Mouse (Mus musculus) thymus, postnatal 4 days (tissue): ENCODE results near the gene Mib2.
"Not testable (repeated sequence)": the region's sequence is repeated elsewhere in the genome, so short reads cannot be mapped to it uniquely, and the experiment has no call there.

Experiments
- DNase-seq: peaks from one replicate; pipeline ENCODE4 v3.0.0; 2021

The Mib2 gene

DNA sequence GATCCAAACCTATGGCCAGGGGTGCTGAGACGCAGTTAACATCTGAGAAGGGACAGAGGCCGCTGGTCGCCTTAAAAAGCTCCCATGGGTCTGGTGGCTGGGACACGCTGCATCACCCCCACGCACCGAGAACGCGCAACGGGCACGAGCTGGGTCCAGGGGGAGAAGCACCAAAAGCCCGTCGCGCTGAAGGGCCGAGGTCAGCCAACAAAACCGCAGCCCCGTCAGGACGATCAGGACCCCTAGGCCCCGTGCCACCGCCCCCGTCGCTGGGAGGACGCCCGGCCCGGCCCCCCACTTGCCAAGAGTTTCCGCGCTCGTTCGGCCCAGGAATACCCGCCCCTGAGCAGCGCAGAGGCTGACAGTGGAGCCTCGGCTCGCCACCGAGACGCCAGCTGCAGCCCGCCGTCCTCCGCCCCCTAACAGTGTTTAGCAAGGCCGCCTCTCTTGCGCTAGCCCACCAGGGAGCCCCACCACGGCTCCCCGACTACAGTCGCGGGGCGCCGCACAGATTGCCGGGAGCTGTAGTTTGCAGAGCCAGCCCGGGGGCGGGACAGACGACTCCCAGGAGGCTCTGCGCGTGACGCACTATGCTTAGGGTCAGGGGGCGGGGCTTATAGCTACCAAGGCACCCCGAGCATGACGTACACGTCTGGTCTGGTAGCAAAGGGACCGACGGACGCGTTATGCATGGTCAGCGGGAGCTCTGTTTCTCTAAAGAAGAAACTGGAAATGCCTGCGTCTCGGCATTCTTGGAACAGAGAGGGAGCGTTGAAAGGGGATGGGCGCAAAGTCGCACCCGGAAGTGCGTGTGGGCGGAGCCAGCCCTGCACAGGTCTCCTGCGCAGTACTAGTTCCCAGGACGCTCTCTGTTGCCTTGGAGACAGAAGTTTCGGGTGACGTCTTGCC is at the start of gene Mib2:
Gene Mib2 (minus strand): TSS at position 510 of the 909 bp plus-strand sequence.
- peak; percentile 98 for DNase-seq

DNA sequence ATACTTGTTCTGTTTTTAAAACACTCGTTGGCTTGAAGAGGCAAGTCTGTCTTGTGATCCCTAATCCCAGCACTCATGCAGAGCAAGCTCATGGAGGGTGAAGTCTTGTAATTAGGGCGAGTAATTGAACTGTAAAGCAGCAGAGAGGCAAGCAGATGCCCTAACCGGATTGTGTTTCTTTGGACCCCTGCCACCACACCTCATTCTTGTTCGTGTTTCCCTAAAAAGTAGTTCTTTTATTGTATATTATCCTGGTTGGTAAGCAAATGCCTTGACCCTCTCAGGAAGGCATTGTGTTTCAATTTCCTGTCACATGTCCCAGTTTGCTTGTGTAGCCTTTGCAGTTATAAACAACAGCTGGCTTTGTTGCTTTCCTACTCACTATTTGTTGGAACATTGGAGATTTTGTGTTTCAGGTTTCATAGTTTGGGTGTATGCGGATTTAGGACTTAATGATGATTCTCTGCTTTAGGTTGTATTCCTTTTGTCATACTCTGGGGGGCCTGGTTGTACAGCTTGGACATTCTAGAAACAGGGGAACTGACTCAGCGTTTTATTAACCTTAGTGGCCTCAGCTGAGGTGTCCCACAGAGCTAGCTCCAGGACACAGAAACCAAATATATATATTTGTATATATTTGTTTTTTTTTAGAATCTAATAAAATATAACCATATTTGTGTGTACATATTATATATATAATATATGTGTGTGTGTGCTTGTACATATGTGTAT is 41.7 kb upstream of the Mib2 start:
- no peak for DNase-seq

DNA sequence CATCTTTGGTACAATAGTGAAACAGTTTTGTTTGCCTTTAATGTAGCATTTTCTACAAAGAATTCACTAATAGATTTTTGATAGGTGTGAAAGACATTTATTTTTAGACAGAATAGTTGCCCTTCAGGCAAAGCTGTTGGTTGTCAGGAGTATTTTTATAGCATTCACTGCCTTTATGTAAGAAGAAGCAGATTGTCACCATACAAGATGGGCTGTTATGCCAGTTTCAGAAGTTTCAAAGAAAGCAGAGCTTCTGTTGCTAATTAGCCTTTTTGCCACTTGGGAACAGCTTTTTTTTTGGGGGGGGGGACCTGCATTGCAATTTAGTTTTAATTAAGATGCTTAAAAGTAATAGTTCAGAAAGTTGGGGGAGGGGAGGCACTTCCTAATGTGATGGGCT is 40.0 kb upstream of the Mib2 start:
- no peak for DNase-seq

DNA sequence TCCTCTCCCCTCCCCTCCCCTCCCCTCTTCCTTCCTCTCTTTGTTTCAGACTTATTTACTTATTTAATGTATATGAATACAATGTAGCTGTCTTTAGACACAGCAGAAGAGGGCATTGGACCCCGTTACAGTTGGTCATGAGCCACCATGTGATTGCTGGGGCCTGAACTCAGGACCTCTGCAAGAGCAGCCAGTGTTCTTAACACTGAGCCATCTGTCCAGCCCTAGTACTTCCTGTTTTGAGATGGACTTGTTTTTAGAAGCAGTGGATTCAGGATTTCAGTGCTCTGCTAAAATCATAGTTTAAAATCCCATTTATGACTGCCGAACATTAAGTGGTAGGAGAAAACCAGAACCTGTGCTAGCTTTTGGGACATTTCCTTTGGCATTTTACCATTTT is 39.6 kb upstream of the Mib2 start:
- DNase-seq: no peak

DNA sequence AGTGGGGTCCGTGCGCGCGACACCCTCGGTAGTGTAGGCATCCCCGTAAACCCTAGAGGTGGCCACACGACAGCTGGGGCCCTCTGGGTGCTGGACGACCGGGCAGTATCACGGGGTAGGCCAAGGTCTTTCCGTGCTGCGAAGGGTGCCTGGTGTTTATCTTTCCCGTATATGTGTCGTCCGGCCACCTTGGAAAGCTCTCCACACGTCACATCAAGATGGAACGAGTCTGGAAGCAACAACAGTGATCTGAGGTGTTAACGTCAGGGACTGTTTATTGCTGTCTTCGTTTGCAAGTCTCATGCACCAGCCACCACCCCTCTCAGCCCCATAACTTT is 36.6 kb upstream of the Mib2 start:
- no peak for DNase-seq

DNA sequence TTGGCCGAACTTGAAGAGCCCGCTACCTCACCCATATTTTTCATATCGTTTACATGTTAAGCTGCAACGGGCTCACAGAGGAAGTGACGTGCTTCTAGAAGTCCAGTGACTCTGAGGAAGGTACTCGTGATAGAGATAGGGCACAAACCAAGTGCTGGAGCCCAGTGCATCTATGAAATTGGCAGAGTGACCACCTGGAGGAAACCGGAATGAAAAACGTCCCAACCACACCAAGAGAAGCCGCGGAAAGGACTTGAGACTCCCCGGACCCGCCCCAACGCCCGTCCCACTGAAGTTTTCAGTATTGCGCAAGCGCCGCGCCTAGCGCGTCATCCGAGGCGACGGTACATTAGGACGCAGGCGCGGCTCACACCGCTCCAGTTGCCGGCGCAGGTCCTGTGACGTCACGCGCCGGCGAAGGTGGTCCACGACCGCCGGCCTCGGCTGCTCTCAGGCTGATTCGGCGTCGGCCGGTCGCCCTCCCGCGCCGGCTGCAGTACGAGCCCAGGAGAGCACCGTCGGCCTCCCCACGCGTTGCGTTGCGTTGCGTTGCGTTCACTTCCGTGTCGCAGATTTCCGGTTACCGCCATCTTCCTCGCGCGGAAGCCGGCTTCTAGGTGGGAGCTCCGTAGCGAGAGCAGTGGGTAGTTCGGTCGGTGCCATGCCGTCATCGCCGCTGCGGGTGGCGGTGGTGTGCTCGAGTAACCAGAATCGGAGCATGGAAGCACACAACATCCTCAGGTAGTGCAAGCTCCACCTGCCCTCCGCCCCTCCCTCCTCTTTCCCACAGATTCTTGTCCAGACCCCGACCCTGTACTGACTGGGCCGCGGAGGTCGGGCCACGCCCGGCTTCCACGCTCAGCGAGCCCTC is 36.0 kb upstream of the Mib2 start, which contains the start of gene Ssu72:
Gene Ssu72 (plus strand): TSS at position 80 of the 871 bp plus-strand sequence.
- peak; percentile 95 for DNase-seq

DNA sequence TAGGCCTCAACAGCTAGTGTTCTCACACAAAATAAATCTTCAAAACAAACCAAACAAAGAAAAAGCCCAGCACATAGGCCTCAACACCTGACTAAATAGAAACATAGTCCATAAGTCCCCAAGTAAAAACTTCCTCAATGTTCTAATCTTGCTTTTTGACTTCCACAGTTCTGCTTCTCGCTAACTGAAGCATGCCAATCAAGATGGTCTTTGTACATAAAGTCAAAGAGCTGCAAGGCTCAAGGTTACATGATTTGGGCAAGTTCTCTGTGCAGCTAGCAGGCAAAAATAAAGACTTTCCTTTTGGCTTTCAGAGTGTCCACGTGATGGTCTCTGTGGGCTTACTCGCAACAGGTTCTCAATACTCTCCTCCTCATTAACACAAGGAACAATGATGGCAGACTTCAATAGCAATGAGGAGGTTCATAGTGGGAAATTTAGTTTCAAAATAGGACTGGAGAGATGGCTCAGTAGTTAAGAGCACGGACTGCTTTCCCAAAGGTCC is 34.5 kb upstream of the Mib2 start:
- no peak for DNase-seq

DNA sequence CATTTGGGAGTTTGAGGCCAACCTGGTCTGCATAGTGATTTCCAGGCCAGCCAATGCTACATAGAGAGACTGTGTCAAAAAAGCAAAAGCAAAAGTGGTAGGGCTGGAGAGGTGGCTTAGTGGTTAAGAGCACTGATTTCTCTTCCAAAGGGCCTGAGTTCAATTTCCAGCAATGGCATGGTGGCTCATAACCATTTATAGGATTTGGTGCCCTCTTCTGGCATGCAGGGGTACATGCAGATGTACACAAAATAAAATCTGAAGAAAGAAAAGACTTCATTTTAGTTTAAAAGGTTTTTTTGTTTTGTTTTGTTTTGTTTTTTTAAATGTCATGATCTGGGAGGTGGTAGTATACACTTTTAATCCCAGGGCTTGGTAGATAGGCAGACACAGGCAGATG is 31.4 kb upstream of the Mib2 start:
- no peak for DNase-seq

DNA sequence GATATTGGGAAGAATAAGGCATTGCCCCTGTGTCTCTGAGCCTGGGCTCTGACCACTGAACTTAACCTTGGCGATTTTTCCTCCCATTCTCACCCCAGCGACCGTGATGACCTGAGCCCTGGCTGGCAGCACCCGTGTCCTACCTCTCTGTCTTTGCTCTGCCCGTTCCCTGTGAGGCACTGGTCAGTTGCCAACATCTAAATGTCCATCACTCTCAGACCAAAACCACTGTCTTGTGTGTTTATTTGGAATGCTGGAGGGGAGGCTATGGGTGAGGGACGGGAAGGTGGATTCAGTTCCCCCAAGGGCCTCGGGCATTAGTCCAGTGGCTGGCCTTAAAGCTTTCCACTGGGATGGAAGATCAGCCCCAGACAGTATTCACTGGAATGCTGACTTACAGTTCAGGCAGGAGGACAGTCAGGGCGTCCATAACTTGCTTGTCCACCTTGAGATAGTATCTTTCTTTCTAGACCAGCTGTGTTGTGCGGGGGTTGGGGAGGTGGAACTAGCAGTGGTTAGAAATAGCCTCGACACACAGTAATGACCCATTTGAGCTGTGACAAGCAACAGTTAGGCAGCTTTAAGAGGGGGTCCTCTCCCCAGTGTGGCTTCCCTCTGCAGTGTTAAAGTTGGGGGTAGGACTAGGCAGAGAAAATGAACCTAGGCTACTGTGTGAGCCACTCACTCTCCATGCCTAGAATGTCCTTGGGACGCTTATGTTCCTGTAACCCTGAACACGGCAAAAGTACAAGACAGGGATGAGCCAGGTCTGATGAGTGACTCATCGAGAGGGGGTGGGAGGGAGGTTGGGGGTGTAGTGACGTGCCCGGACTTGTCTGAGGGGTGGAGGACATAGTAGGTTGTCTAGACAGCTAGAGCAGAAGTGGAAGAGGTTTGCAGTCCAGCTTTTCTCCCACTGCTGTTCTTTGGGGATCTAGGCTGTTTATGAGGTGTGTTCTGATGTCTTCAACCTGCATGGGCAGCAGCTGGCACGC is 27.6 kb upstream of the Mib2 start:
- no peak for DNase-seq

DNA sequence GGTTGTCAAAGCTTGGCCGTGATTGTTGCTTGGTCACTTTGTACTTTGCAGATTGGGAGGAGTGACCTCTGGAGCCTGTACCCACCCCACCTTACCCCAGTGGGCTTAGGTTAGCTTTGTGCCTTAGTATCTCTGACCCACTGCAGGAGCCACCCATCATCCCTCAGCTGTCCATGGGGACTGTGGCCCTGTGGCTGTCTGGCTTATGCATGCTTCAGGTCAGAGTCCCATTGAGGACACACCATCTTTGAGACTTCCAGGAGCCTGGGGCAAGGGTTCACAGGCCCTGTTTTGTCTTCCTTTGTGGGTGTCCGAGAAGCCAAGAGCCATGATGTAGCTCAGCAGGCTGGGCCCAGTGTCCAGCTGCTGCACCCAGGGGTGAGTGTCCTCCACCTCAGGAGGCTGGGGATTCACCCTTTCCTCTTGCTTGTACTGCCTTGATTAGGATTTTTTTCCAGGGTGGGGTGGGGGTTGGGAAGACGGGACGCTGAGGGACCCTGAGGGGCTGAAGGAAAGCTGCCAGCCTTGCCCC is 26.6 kb upstream of the Mib2 start:
- no peak for DNase-seq

DNA sequence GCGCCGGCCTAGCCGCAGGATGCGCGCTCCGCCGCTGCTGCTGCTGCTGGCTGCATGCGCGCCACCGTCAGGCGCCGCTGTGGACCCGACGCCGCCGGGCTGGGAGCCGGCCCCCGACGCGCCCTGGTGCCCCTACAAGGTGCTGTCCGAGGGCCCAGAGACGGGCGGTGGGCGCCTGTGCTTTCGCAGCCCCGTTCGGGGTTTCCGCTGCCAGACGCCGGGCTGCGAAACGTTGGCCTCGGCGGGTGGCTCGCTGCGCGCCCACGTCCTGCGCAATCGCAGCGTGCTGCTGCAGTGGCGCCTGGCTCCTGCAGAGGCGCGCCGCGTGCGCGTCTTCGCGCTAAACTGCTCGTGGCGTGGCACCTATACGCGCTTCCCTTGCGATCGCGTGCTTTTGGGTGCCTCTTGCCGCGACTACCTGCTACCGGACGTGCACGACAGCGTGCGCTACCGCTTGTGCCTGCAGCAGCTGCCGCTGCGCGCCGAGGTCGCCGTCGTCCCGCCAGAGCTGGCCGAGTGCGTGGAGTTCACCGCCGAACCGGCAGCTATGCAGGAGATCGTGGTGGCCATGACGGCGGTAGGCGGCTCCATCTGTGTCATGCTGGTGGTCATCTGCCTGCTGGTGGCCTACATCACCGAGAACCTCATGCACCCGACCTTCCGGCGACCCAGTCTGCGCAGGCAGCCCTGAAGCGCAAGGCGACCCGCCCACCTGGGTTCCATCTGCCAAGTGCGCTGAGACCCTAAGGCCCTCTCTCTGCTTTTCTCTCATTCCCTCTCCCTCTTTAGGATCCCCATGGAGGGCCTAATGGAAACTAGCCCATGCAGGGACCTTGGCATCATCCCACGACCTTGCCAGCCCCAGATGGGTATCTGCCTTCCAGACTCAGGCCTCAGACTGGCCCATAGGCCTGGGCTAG is 25.7 kb upstream of the Mib2 start:
- peak; percentile 86 for DNase-seq

DNA sequence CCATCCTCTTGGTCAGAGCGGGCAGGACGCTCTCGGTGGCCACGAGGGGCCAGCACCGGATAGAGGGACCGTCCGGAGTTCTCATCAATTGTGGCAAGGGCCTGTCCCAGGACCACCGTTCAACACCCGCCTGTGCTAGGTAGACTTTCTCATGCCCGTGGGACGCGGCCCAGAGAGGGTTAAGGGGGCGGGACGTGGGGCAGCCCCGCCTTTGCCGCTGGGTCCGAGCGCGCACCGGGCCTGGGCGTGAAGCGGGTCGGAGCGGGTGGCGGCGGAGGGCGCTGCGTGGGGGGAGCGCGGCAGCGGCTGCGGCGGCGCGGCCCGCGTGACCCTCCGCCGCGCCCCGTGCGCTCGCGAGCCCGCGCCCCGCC is 25.1 kb upstream of the Mib2 start, which contains the start of gene Fndc10:
Gene Fndc10 (plus strand): TSS at position 232 of the 371 bp plus-strand sequence.
- peak; percentile 80 for DNase-seq

DNA sequence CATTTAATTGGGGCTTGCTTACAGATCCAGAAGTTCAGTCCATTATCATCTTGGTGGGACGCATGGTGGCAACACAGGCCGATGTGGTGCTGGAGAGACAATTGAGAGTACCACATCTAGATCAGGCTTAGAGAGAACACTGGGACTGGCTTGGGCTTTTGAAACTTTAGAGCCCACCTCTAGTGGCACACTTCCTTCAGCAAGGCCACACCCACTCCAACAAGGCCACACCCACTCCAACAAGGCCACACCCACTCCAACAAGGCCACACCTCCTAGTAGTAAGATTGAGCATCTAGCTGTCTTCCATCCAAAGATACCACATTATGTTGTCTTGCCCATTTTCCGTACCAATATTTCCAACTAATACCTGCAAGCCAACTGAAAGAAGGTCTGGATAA is 23.4 kb upstream of the Mib2 start:
- no peak for DNase-seq

DNA sequence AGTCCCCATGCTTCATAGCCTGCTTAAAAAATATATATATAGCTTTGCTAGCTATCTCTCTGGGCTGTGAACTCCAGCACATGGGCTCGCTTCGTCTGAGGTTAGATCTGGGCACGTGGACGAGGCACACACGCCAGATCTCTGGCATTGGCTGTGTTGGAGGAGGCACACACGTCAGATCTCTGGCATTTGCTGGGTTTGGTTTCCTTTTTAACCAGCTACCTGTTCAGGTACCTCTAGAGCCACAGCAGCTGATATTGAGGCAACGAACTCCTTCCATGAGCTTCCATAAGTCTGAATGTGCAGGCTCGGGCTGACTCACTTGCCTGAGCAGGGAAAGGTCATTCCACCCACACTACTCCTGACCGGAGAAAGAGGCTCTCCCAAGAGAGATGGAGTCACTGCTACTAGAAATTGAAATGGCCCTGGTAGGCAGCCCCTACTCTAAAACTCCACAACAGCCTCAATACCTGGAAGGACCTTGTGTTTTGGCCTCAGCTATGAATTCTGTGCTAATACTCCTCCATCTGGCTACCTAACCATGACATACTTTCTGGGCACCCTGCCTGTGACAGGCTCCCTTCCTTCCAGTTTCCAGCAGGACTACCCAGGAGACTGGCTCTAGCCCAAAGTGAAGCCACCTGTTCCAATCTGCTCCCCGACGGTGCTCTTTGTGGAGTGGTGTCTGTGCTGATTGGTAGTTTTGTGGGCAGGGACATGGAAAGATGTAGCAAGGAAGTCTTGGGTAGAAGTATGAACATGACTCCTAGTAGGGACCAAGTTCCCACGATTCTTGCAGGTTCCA is 21.8 kb upstream of the Mib2 start:
- no peak for DNase-seq

DNA sequence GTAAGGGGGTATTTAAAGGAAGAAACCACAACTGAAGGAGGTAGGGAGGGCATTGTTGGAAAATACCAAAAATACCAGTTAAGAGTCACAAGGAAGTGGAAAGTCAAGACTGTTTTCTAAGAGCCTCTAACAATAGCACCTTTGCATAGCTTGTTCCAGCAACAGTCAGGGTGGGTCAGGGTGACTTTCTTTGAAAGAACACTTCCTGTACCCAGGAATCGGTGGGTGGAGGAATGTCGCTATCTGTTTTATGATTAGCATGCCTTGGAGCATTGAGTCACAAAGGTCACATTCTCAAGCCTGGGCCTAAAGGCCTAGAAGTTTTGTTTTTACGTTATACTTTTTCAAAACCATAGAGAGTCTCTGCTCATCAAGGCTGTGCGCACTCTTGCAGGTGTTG is 18.8 kb upstream of the Mib2 start:
- not testable (repeated sequence) for DNase-seq

DNA sequence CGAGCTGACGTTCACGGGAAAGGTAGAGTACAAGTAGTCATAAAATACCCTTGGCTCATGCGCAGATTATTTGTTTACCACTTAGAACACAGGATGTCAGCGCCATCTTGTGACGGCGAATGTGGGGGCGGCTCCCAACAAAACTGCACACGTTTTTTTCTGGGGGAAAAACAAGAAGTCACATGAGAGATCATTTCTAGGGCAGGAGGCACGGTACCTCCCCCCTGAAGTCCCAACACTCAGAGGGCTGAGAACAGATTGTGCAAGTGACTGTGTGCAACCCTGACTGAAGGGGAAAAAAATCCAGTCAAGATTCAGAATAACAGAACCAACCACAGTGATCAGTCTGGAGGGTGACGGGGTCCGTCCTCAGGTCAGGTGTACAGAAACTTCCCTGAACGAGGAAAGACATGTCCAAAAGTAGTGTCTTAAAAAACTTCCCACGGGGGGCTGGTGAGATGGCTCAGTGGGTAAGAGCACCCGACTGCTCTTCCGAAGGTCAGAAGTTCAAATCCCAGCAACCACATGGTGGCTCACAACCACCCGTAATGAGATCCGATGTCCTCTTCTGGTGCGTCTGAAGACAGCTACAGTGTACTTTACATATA is 14.8 kb upstream of the Mib2 start:
- DNase-seq: not testable (repeated sequence)

DNA sequence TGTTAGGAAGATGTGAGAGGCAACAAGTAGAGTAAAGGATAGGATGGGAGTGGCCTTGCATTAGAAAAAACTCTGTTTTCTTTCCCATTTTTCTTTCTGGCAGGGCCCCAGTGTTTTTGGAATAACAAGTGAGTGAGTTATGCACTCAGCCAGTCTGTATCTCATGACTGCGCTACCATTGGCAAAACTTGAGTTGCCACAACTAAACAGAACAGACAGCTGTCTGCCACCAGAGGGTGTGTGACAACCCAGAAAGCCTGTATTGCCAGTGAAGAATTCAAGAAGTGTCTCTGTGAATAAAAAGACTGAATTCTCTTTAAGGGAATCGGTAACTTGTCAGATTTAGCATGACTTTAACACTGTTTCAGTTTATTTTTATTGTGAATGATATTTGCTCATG is 7.0 kb upstream of the Mib2 start:
- peak; percentile 50 for DNase-seq

DNA sequence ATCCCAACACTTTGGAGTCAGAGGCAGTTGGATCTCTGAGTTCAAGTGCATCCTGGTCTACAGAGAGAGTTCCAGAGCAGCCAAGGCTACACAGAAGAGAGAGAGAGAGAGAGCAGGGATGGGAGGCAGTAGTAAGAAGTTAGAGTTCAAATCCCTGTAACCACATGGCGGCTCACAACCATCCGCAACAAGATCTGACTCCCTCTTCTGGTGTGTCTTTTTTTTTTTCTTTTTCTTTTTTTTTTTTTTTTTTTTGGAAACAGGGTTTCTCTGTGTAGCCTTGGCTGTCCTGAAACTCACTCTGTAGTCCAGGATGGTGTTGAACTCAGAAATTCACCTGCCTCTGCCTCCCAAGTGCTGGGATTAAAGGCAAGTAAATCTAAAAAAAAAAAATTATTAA is 3.1 kb upstream of the Mib2 start:
- no peak for DNase-seq

DNA sequence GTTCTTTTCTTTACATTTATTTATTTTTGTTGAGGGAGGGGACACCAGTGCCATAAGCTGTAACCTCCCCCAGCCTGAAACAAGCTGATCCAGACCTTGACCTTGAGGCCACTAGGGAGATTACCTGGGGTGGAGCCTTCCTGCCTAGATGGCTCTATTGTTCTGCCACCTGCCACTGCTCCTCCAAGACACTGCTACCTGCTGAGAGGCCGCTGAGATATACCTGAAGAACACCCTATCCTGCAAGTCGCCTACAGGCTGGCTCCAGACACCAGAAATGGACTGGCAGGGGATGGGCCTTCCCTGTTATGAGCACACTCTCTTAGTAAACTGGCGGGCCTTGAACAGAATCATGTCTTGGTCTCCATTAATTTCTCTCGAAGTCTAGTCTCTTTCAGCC is 1.2 kb upstream of the Mib2 start:
- DNase-seq: not testable (repeated sequence)
